Mouse (Mus musculus) MEL (cell line): ENCODE results near the gene Aldoart1. TPM values are rescaled to one million over a fixed set of nuclear protein-coding genes. Genes with fewer than 3 reads are reported as not detected.

Experiments
- DNase-seq: peaks from one replicate; pipeline ENCODE4 v3.0.0; 2011; ENCODE audit warnings: low read depth, low spot score
- H3K27ac ChIP-seq: 2 replicates; pipeline ENCODE4 v1.5.1; 2012; ENCODE audit warnings: low read depth, mild to moderate bottlenecking, control low read depth, low read length, moderate library complexity; ENCODE audit not compliant: control insufficient read depth
- H3K27me3 ChIP-seq, 2 experiments: fragments of 150-350 bp in 1 of 2; sonication (generic) in 1 of 2; 2 replicates each; pipeline ENCODE4 v1.6.1; 2012; ENCODE audit warnings: low read length in 2 of 2, mild to moderate bottlenecking in 2 of 2, improper control_type of control experiment in 1 of 2, moderate library complexity in 1 of 2; ENCODE audit not compliant: insufficient read depth in 2 of 2, control insufficient read depth in 1 of 2
- H3K36me3 ChIP-seq, 2 experiments: 2 replicates each; pipeline ENCODE4 v1.6.1; 2012 to 2014; ENCODE audit warnings: low read length in 2 of 2, improper control_type of control experiment in 1 of 2, inconsistent platforms in 1 of 2, mild to moderate bottlenecking in 1 of 2; ENCODE audit not compliant: insufficient read depth in 2 of 2, control insufficient read depth in 1 of 2
- H3K4me1 ChIP-seq, 2 experiments: fragments of 150-350 bp in 1 of 2; sonication (generic) in 1 of 2; 2 replicates each; pipeline ENCODE4 v1.6.1; 2012; ENCODE audit warnings: low read length in 2 of 2, improper control_type of control experiment in 1 of 2, mild to moderate bottlenecking in 1 of 2; ENCODE audit not compliant: insufficient read depth in 2 of 2, control insufficient read depth in 1 of 2
- H3K4me3 ChIP-seq, 2 experiments: fragments of 150-350 bp in 1 of 2; sonication (generic) in 1 of 2; 2 replicates each; pipeline ENCODE4 v1.5.1; 2012; ENCODE audit warnings: low read depth in 2 of 2, low read length in 2 of 2, mild to moderate bottlenecking in 2 of 2, moderate library complexity in 2 of 2, control low read depth in 1 of 2, improper control_type of control experiment in 1 of 2; ENCODE audit not compliant: control insufficient read depth in 1 of 2, insufficient read depth in 1 of 2
- H3K79me2 ChIP-seq: 2 replicates; pipeline ENCODE4 v1.6.1; 2012; ENCODE audit warnings: mild to moderate bottlenecking, low read length, moderate library complexity; ENCODE audit not compliant: control insufficient read depth, poor library complexity, insufficient read depth
- H3K9ac ChIP-seq: 2 replicates; pipeline ENCODE4 v1.6.1; 2012; ENCODE audit warnings: low read depth, mild to moderate bottlenecking, control low read depth, low read length, moderate library complexity; ENCODE audit not compliant: control insufficient read depth, poor library complexity, severe bottlenecking
- H3K9me3 ChIP-seq: fragments of 150-350 bp; sonication (generic); replicated peaks from 2 replicates; pipeline ENCODE4 v1.6.1; 2012; ENCODE audit warnings: mild to moderate bottlenecking, low read length, improper control_type of control experiment, moderate library complexity; ENCODE audit not compliant: insufficient read depth
- CTCF ChIP-seq, 3 experiments: IDR thresholded peaks in 2 of 3; conservative IDR thresholded peaks in 1 of 3; 2 replicates each; pipeline ENCODE4 v1.5.1; 2011 to 2012; ENCODE audit warnings: low read length in 3 of 3, low read depth in 2 of 3, mild to moderate bottlenecking in 2 of 3, improper control_type of control experiment in 1 of 3, inconsistent platforms in 1 of 3, mixed read lengths in 1 of 3, moderate library complexity in 1 of 3; ENCODE audit not compliant: control insufficient read depth in 1 of 3, insufficient read depth in 1 of 3, poor library complexity in 1 of 3, severe bottlenecking in 1 of 3
- E2F4 ChIP-seq: IDR thresholded peaks from 2 replicates; pipeline ENCODE4 v1.6.1; 2011; ENCODE audit warnings: low read depth, low read length, improper control_type of control experiment, borderline replicate concordance
- ETS1 ChIP-seq: IDR thresholded peaks from 2 replicates; pipeline ENCODE4 v1.6.1; 2012; ENCODE audit warnings: low read depth, mild to moderate bottlenecking, inconsistent platforms, low read length, improper control_type of control experiment, moderate library complexity
- GATA1 ChIP-seq: IDR thresholded peaks from 2 replicates; pipeline ENCODE4 v1.6.1; 2011; ENCODE audit warnings: low read depth, low read length, improper control_type of control experiment
- JUND ChIP-seq: IDR thresholded peaks from 2 replicates; pipeline ENCODE4 v1.6.1; 2011; ENCODE audit warnings: low read depth, mild to moderate bottlenecking, improper control_type of control experiment, low read length
- MXI1 ChIP-seq: IDR thresholded peaks from 2 replicates; pipeline ENCODE4 v1.6.1; 2011; ENCODE audit warnings: mild to moderate bottlenecking, low read depth, low read length, improper control_type of control experiment
- MYB ChIP-seq: IDR thresholded peaks from 2 replicates; pipeline ENCODE4 v1.6.1; 2011; ENCODE audit warnings: mild to moderate bottlenecking, low read depth, low read length, improper control_type of control experiment
- MYC ChIP-seq: IDR thresholded peaks from 2 replicates; pipeline ENCODE4 v1.6.1; 2011; ENCODE audit warnings: low read depth, mild to moderate bottlenecking, low read length, improper control_type of control experiment, moderate library complexity
- NELFE ChIP-seq: IDR thresholded peaks from 2 replicates; pipeline ENCODE4 v1.6.1; 2011; ENCODE audit warnings: low read depth, low read length, improper control_type of control experiment
- POLR2AphosphoS2 ChIP-seq: IDR thresholded peaks from 2 replicates; pipeline ENCODE4 v1.6.1; 2011; ENCODE audit warnings: low read length, improper control_type of control experiment
- SIN3A ChIP-seq: IDR thresholded peaks from 2 replicates; pipeline ENCODE4 v1.6.1; 2012; ENCODE audit warnings: low read length, improper control_type of control experiment, inconsistent platforms
- SMC3 ChIP-seq: IDR thresholded peaks from 2 replicates; pipeline ENCODE4 v1.6.1; 2011; ENCODE audit warnings: low read depth, low read length, improper control_type of control experiment
- TBP ChIP-seq: IDR thresholded peaks from 2 replicates; pipeline ENCODE4 v1.8.0; 2011; ENCODE audit warnings: low read depth, low read length, improper control_type of control experiment
- USF2 ChIP-seq, 2 experiments: IDR thresholded peaks; 2 replicates each; pipeline ENCODE4 v1.6.1; 2011 to 2012; ENCODE audit warnings: improper control_type of control experiment in 2 of 2, low read length in 2 of 2, borderline replicate concordance in 1 of 2, inconsistent platforms in 1 of 2, low read depth in 1 of 2, mild to moderate bottlenecking in 1 of 2; ENCODE audit not compliant: insufficient read depth in 1 of 2
- ZC3H11A ChIP-seq: IDR thresholded peaks from 2 replicates; pipeline ENCODE4 v1.6.1; 2012; ENCODE audit warnings: low read depth, mild to moderate bottlenecking, inconsistent platforms, low read length, improper control_type of control experiment
- ZNF384 ChIP-seq: IDR thresholded peaks from 2 replicates; pipeline ENCODE4 v1.6.1; 2012; ENCODE audit warnings: low read depth, mild to moderate bottlenecking, inconsistent platforms, low read length, improper control_type of control experiment
- polyA plus RNA-seq, 2 experiments: library from polyadenylated mRNA; stranded (reverse) in 1 of 2; unstranded in 1 of 2; fragments of >175 nt in 1 of 2; fragments of >200 nt in 1 of 2; gene quantifications; 2 replicates each; pipeline versions ENCODE4 v1.2.1 to v1.2.4; 2012; ENCODE audit warnings: low replicate concordance in 2 of 2, low read depth in 1 of 2; ENCODE audit not compliant: insufficient read length in 2 of 2, insufficient read depth in 1 of 2, missing spikeins in 1 of 2
- total RNA-seq: library from RNA; depleted of rRNA; stranded (reverse); fragments of 300-350 nt; gene quantifications from 2 replicates; pipeline ENCODE4 v1.2.3, GENCODE M21; 2012; rRNA removed

The Aldoart1 gene
- total RNA-seq (0.10 and 0.15 TPM in 2 replicates), polyA plus RNA-seq (100 to 1,000 TPM in 1 of 2 experiments, 1 to 10 TPM in 1; 1.0 to 143 TPM)

- Histone ChIP-seq H3K36me3 (no peaks in the 10 kb centered on the region), H3K4me3 (no peak within 1 kb of the TSS), H3K9me3 (no peaks in the 10 kb centered on the region), H3K79me2 (no peaks in the 10 kb centered on the region), H3K27me3 (no peaks in the 10 kb centered on the region), H3K4me1 (no peaks in the 10 kb centered on the region), H3K9ac (no peak within 1 kb of the TSS), H3K27ac (no peak within 1 kb of the TSS)
- DNase-seq = no peak
- TF ChIP-seq CTCF (IDR thresholded peaks at IDR 0.05 in 2 of 3, conservative IDR thresholded peaks at IDR 0.05 in 1 of 3; ENCODE audit: control insufficient read depth in 1 of 3, insufficient read depth in 1 of 3, low read depth in 2 of 3, low read length in 3 of 3, poor library complexity in 1 of 3, severe bottlenecking in 1 of 3) (no peak), POLR2AphosphoS2 (no peak), ZC3H11A (no peak), ZNF384 (no peak), TBP (no peak), SIN3A (no peak), MYC (no peak), MYB (no peak), SMC3 (no peak), ETS1 (no peak), NELFE (no peak), JUND (no peak), USF2 (IDR thresholded peaks at IDR 0.05; ENCODE audit: borderline replicate concordance in 1 of 2, insufficient read depth in 1 of 2, low read depth in 1 of 2, low read length in 2 of 2) (no peak), GATA1 (no peak)
Measured at GRCm38 (mm10) chr4:72852534-72852933, at the start of gene Aldoart1. Gene Aldoart1, minus strand, starts transcription at chr4:72852634.

GRCm38 (mm10) chr4:72901566-72901965, 49.1 kb upstream of the Aldoart1 start:
- no peaks in the 10 kb centered on the region for H3K79me2 ChIP-seq
- H3K36me3 ChIP-seq = no peaks in the 10 kb centered on the region
- no peaks in the 10 kb centered on the region for H3K27me3 ChIP-seq
- H3K4me1 ChIP-seq = no peaks in the 10 kb centered on the region
- H3K9me3 ChIP-seq = no peaks in the 10 kb centered on the region
- TF ChIP-seq GATA1 = no peak
- TF ChIP-seq ZNF384 = no peak
- TF ChIP-seq MYC = no peak
- TF ChIP-seq E2F4 = no peak
- no peak for TF ChIP-seq MXI1
- no peak for TF ChIP-seq TBP
- no peak for DNase-seq
- no peak overlapping the region for H3K4me3 ChIP-seq
- no peak overlapping the region for H3K27ac ChIP-seq
- H3K9ac ChIP-seq = no peak overlapping the region
